In the genomic region with DNA sequence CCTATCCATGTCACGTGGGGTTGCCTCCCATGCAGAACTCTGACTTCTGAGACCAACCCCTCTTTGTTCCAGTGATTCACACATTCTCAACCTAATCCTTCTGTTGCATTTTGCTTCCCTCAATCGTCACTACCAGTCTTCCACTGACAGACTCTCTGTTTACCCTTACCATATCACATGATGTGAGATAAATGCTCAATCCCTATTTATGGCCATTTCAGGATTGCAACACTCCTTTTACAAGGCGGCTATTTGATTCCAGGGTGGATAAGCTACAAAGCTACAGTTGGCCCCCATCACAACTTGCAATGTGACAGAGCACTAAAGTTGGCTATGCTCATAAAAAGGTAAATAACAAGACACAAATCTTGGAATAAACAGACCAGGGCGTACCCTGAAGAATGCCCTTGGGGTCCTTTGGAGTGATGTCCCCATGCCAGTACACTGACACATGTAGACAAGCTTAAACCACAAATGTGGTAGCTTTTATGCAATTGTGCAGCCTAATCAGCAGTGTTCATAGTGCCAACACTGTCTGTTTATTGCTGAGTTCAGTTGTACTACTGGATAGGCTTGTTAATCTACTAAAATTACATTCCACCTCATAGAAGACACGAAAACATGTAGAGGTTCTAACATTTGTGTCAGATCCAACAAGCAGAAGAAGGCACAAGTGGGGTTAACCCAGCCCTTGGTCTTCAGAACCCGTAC, we compare ENCODE assay signal across 27 mouse cellular contexts.
DNase-seq lines count a peak whose midpoint lies in the region; ATAC-seq and TF ChIP-seq lines count a peak whose summit lies in the region.
"Had no signal": no experiment of that assay in that cellular context is flagged by ENCODE, and none has a peak within 500 bp of the region (broad histone marks: within the 10 kb centered on the region; RNA-seq: fewer than 3 reads in every experiment).

No protein-coding gene starts in this region.

- no peaks in the 10 kb centered on the region for H3K36me3 ChIP-seq in midbrain, embryonic 11.5 days (ENCODE audit: control insufficient read depth, insufficient read depth, low read length)
- no peaks in the 10 kb centered on the region for H3K36me3 ChIP-seq in midbrain, embryonic 15.5 days (replicated peaks)
- no peaks in the 10 kb centered on the region for H3K36me3 ChIP-seq in intestine, embryonic 14.5 days (ENCODE audit: control insufficient read depth, insufficient read depth, low read length)
- no peaks in the 10 kb centered on the region for H3K36me3 ChIP-seq in intestine, postnatal 0 days (ENCODE audit: control insufficient read depth, insufficient read depth)
- H3K36me3 ChIP-seq: embryonic facial prominence, embryonic 10.5 days; embryonic facial prominence, embryonic 13.5 days; forebrain, embryonic 12.5 days; forebrain, embryonic 15.5 days; heart, embryonic 12.5 days; heart, embryonic 15.5 days; hindbrain, embryonic 10.5 days; hindbrain, embryonic 13.5 days had no signal

- H3K4me1 ChIP-seq in midbrain, embryonic 11.5 days (ENCODE audit: control insufficient read depth, insufficient read depth, low read length), result no peaks in the 10 kb centered on the region
- H3K4me1 ChIP-seq in midbrain, embryonic 15.5 days, result no peaks in the 10 kb centered on the region
- no peaks in the 10 kb centered on the region for H3K4me1 ChIP-seq in intestine, embryonic 14.5 days (replicated peaks; ENCODE audit: control insufficient read depth, insufficient read depth, low read length)
- no peaks in the 10 kb centered on the region for H3K4me1 ChIP-seq in intestine, postnatal 0 days (replicated peaks; ENCODE audit: control insufficient read depth, insufficient read depth, low read length)
- H3K4me1 ChIP-seq: embryonic facial prominence, embryonic 10.5 days; embryonic facial prominence, embryonic 13.5 days; forebrain, embryonic 12.5 days; forebrain, embryonic 15.5 days; heart, embryonic 12.5 days; heart, embryonic 15.5 days; hindbrain, embryonic 10.5 days; hindbrain, embryonic 13.5 days had no signal

- ATAC-seq in midbrain, embryonic 11.5 days (ENCODE audit: low FRiP score), result no peak
- ATAC-seq in midbrain, embryonic 15.5 days (replicated peaks), result no peak
- peak; percentile 74 for ATAC-seq in intestine, embryonic 14.5 days (replicated peaks; ENCODE audit: low FRiP score, low TSS enrichment, low read depth)
- ATAC-seq in intestine, postnatal 0 days, result peak; percentile 98
- ATAC-seq: activated CD4-positive, CD25-positive, alpha-beta regulatory T cell, adult 4 months; forebrain, embryonic 15.5 days had no signal

- DNase-seq in midbrain, embryonic 11.5 days (ENCODE audit: low spot score, missing footprints), result peak; percentile 4
- no peak for DNase-seq in intestine, embryonic 14.5 days (ENCODE audit: low spot score)
- no peak for DNase-seq in ovary, postnatal 36 days (ENCODE audit: low spot score)
- DNase-seq in spleen, adult 12 weeks (ENCODE audit: low spot score), result no peak
- DNase-seq: adrenal gland, adult 8-10 months; adrenal gland, postnatal 25 days; cerebellum, adult 11-12 months; cerebellum, adult 8-10 months; cerebellum, postnatal 10 days; cerebellum, postnatal 36 days; embryo, embryonic 11 days; gastrocnemius, postnatal 25 days; heart, adult 18-20 months; heart, postnatal 10 days; heart, postnatal 36 days had no signal

- H3K9me3 ChIP-seq in midbrain, embryonic 11.5 days (ENCODE audit: control insufficient read depth, low read length), result no peaks in the 10 kb centered on the region
- H3K9me3 ChIP-seq in midbrain, embryonic 15.5 days, result no peaks in the 10 kb centered on the region
- H3K9me3 ChIP-seq in intestine, embryonic 14.5 days (ENCODE audit: control insufficient read depth, low read length), result no peaks in the 10 kb centered on the region
- no peaks in the 10 kb centered on the region for H3K9me3 ChIP-seq in intestine, postnatal 0 days (ENCODE audit: control insufficient read depth)
- H3K9me3 ChIP-seq: embryonic facial prominence, embryonic 10.5 days; embryonic facial prominence, embryonic 13.5 days; forebrain, embryonic 12.5 days; forebrain, embryonic 15.5 days; heart, embryonic 12.5 days; heart, embryonic 15.5 days; hindbrain, embryonic 10.5 days; hindbrain, embryonic 13.5 days had no signal

- H3K9ac ChIP-seq in midbrain, embryonic 11.5 days (ENCODE audit: low read length), result no peak overlapping the region
- no peak overlapping the region for H3K9ac ChIP-seq in midbrain, embryonic 15.5 days
- no peak overlapping the region for H3K9ac ChIP-seq in intestine, embryonic 14.5 days (ENCODE audit: low read length)
- H3K9ac ChIP-seq in intestine, postnatal 0 days (ENCODE audit: low read depth, low read length), result no peak overlapping the region
- H3K9ac ChIP-seq: embryonic facial prominence, embryonic 13.5 days; forebrain, embryonic 12.5 days; forebrain, embryonic 15.5 days; heart, embryonic 12.5 days; heart, embryonic 15.5 days; hindbrain, embryonic 13.5 days had no signal

- no peak for TF ChIP-seq CTCF in intestine, postnatal 0 days (IDR thresholded peaks at IDR 0.05; ENCODE audit: low read depth)

- 78% methylated on average over 6 of the region's 6 CpGs for WGBS in midbrain, embryonic 11.5 days
- 81% methylated on average over 6 of the region's 6 CpGs for WGBS in midbrain, embryonic 15.5 days
- 58% methylated on average over 6 of the region's 6 CpGs for WGBS in intestine, embryonic 14.5 days
- 39% methylated on average over 6 of the region's 6 CpGs for WGBS in intestine, postnatal 0 days

- H3K4me3 ChIP-seq in midbrain, embryonic 11.5 days (ENCODE audit: low read depth, low read length), result no peak overlapping the region
- no peak overlapping the region for H3K4me3 ChIP-seq in midbrain, embryonic 15.5 days
- H3K4me3 ChIP-seq in intestine, embryonic 14.5 days (ENCODE audit: low read depth, low read length), result no peak overlapping the region
- H3K4me3 ChIP-seq in intestine, postnatal 0 days (ENCODE audit: low read depth, low read length), result no peak overlapping the region
- H3K4me3 ChIP-seq: embryonic facial prominence, embryonic 10.5 days; embryonic facial prominence, embryonic 13.5 days; erythroblast, embryonic 14.5 days; forebrain, embryonic 12.5 days; forebrain, embryonic 15.5 days; heart, embryonic 12.5 days; heart, embryonic 15.5 days; hindbrain, embryonic 10.5 days; hindbrain, embryonic 13.5 days had no signal

- H3K27me3 ChIP-seq in midbrain, embryonic 11.5 days (ENCODE audit: control insufficient read depth, insufficient read depth, low read length), result no peaks in the 10 kb centered on the region
- no peaks in the 10 kb centered on the region for H3K27me3 ChIP-seq in midbrain, embryonic 15.5 days (replicated peaks)
- H3K27me3 ChIP-seq in intestine, embryonic 14.5 days (replicated peaks; ENCODE audit: control insufficient read depth, insufficient read depth, low read length), result no peaks in the 10 kb centered on the region
- H3K27me3 ChIP-seq in intestine, postnatal 0 days (replicated peaks; ENCODE audit: control insufficient read depth, insufficient read depth, low read length), result no peaks in the 10 kb centered on the region
- H3K27me3 ChIP-seq: embryonic facial prominence, embryonic 13.5 days; forebrain, embryonic 12.5 days; forebrain, embryonic 15.5 days; heart, embryonic 12.5 days; heart, embryonic 15.5 days; hindbrain, embryonic 13.5 days had no signal

- no peak overlapping the region for H3K27ac ChIP-seq in midbrain, embryonic 11.5 days (ENCODE audit: low read depth, low read length)
- no peak overlapping the region for H3K27ac ChIP-seq in midbrain, embryonic 15.5 days
- no peak overlapping the region for H3K27ac ChIP-seq in intestine, embryonic 14.5 days (ENCODE audit: low read depth)
- H3K27ac ChIP-seq in intestine, postnatal 0 days (ENCODE audit: low read depth, low read length), result 0 out of 2 replicates have a peak overlapping the region, but pooled peaks have one; percentile 6
- H3K27ac ChIP-seq: embryonic facial prominence, embryonic 10.5 days; embryonic facial prominence, embryonic 13.5 days; forebrain, embryonic 12.5 days; forebrain, embryonic 15.5 days; heart, embryonic 15.5 days; hindbrain, embryonic 10.5 days; hindbrain, embryonic 13.5 days had no signal

- no peak overlapping the region for H3K4me2 ChIP-seq in midbrain, embryonic 11.5 days
- H3K4me2 ChIP-seq in midbrain, embryonic 15.5 days, result no peak overlapping the region
- H3K4me2 ChIP-seq in intestine, embryonic 14.5 days (ENCODE audit: low read length), result no peak overlapping the region
- no peak overlapping the region for H3K4me2 ChIP-seq in intestine, postnatal 0 days (replicated peaks; ENCODE audit: low read depth)
- H3K4me2 ChIP-seq: embryonic facial prominence, embryonic 13.5 days; forebrain, embryonic 12.5 days; forebrain, embryonic 15.5 days; heart, embryonic 12.5 days; heart, embryonic 15.5 days; hindbrain, embryonic 13.5 days had no signal

Comparison
In these comparisons a context has a peak if more than half of its experiments do, and no peak if none do; other contexts are left out.
1. ATAC-seq: peak in intestine, embryonic 14.5 days (single experiment) and intestine, postnatal 0 days (single experiment); none in midbrain, embryonic 11.5 days (single experiment) and midbrain, embryonic 15.5 days (single experiment).